Mouse (Mus musculus): ENCODE measurements around the gene Rab1b. TPM values are rescaled to one million over a fixed set of nuclear protein-coding genes. Genes with fewer than 3 reads are reported as not detected.

Gene Rab1b
- polyA plus RNA-seq, 1 experiment from 2014 or later: 216 TPM

- WGBS: under 1% methylated on average over 81 of the region's 83 CpGs
- peak; percentile 95 for ATAC-seq (replicated peaks)
- peaks cover 24% of the 10 kb centered on the region for H3K4me1 ChIP-seq
- H3K4me3 ChIP-seq: peak overlapping the region; percentile 64
- peak overlapping the region; percentile 92 for H3K4me2 ChIP-seq
- H3K9ac ChIP-seq: peak overlapping the region; percentile 81
- peak overlapping the region; percentile 91 for H3K27ac ChIP-seq
- no peaks in the 10 kb centered on the region for H3K27me3 ChIP-seq (replicated peaks)
- H3K36me3 ChIP-seq (replicated peaks): peaks cover 10% of the 10 kb centered on the region; the same call in 1 of the 2 replicates
- H3K9me3 ChIP-seq: no peaks in the 10 kb centered on the region
Observed at GRCm38 (mm10) chr19:5117494-5118383, 10.9 kb upstream of the Rab1b start.

- no peak for ATAC-seq (replicated peaks)
- H3K36me3 ChIP-seq (replicated peaks): peaks cover 48% of the 10 kb centered on the region
- H3K9me3 ChIP-seq: no peaks in the 10 kb centered on the region
- H3K4me2 ChIP-seq: no peak overlapping the region
- no peak overlapping the region for H3K27ac ChIP-seq
- WGBS: 91% methylated on average over 7 of the region's 7 CpGs
- H3K9ac ChIP-seq: no peak overlapping the region
- H3K4me3 ChIP-seq: no peak overlapping the region
- peaks cover 17% of the 10 kb centered on the region for H3K4me1 ChIP-seq
- no peaks in the 10 kb centered on the region for H3K27me3 ChIP-seq (replicated peaks)
Observed at GRCm38 (mm10) chr19:5113783-5114182, 6.9 kb upstream of the Rab1b start.

GRCm38 (mm10) chr19:5109659-5110453, 3.0 kb upstream of the Rab1b start:
- Histone ChIP-seq H3K9me3 (no peaks in the 10 kb centered on the region), H3K9ac (no peak overlapping the region), H3K27ac (no peak overlapping the region), H3K36me3 (replicated peaks) (peaks cover 57% of the 10 kb centered on the region), H3K27me3 (replicated peaks) (no peaks in the 10 kb centered on the region), H3K4me1 (peaks cover 19% of the 10 kb centered on the region), H3K4me3 (no peak overlapping the region), H3K4me2 (no peak overlapping the region)
- no peak for ATAC-seq (replicated peaks)
- 74% methylated on average over 19 of the region's 19 CpGs for WGBS

- Histone ChIP-seq H3K27ac (no peak overlapping the region), H3K4me2 (no peak overlapping the region), H3K27me3 (replicated peaks) (no peaks in the 10 kb centered on the region), H3K4me1 (peaks cover 19% of the 10 kb centered on the region), H3K36me3 (replicated peaks) (peaks cover 64% of the 10 kb centered on the region), H3K4me3 (no peak overlapping the region), H3K9me3 (no peaks in the 10 kb centered on the region), H3K9ac (no peak overlapping the region)
- WGBS: 70% methylated on average over 4 of the region's 4 CpGs
- ATAC-seq (replicated peaks): no peak
Observed at GRCm38 (mm10) chr19:5108702-5109101, 1.8 kb upstream of the Rab1b start.

- Histone ChIP-seq H3K9ac (no peak overlapping the region), H3K36me3 (replicated peaks) (peaks cover 63% of the 10 kb centered on the region), H3K4me3 (no peak overlapping the region), H3K4me2 (no peak overlapping the region), H3K9me3 (no peaks in the 10 kb centered on the region), H3K27me3 (replicated peaks) (no peaks in the 10 kb centered on the region), H3K27ac (no peak overlapping the region), H3K4me1 (peaks cover 19% of the 10 kb centered on the region)
- no peak for ATAC-seq (replicated peaks)
- 24% methylated on average over 5 of the region's 5 CpGs for WGBS
Observed at GRCm38 (mm10) chr19:5108271-5108575, 1.4 kb upstream of the Rab1b start.

- Histone ChIP-seq H3K27me3 (replicated peaks) (no peaks in the 10 kb centered on the region), H3K9me3 (no peaks in the 10 kb centered on the region), H3K4me2 (no peak overlapping the region), H3K27ac (peak overlapping the region; percentile 97; the same call in 1 of the 2 replicates), H3K9ac (no peak overlapping the region), H3K36me3 (replicated peaks) (peaks cover 65% of the 10 kb centered on the region), H3K4me3 (no peak overlapping the region), H3K4me1 (peaks cover 19% of the 10 kb centered on the region)
- peak; percentile 18 for ATAC-seq (replicated peaks)
- WGBS: 73% methylated on average over 18 of the region's 18 CpGs
Observed at GRCm38 (mm10) chr19:5107556-5108270, 841 bp upstream of the Rab1b start.

GRCm38 (mm10) chr19:5106074-5106473, 798 bp downstream of the Rab1b start:
- Histone ChIP-seq H3K4me2 (peak overlapping the region; percentile 79), H3K36me3 (replicated peaks) (peaks cover 51% of the 10 kb centered on the region), H3K9me3 (no peaks in the 10 kb centered on the region), H3K27ac (peak overlapping the region; percentile 97), H3K4me3 (peak overlapping the region; percentile 64), H3K27me3 (replicated peaks) (no peaks in the 10 kb centered on the region), H3K9ac (peak overlapping the region; percentile 90), H3K4me1 (peaks cover 19% of the 10 kb centered on the region)
- 0 out of 2 replicates have a peak, but pooled peaks have one; percentile 0 for ATAC-seq (replicated peaks)
- WGBS: 22% methylated on average over 9 of the region's 9 CpGs

GRCm38 (mm10) chr19:5098363-5099143, 8.3 kb downstream of the Rab1b start, which contains the start of gene Cnih2:
Gene Cnih2 (minus strand): TSS chr19:5098521.
- Histone ChIP-seq H3K36me3 (replicated peaks) (peaks cover 19% of the 10 kb centered on the region; the same call in 1 of the 2 replicates), H3K9ac (peak within 1 kb of the TSS; percentile 100), H3K4me3 (peak within 1 kb of the TSS; percentile 96), H3K4me2 (peak within 1 kb of the TSS; percentile 93), H3K27ac (peak within 1 kb of the TSS; percentile 99), H3K9me3 (no peaks in the 10 kb centered on the region), H3K4me1 (peaks cover 55% of the 10 kb centered on the region), H3K27me3 (replicated peaks) (no peaks in the 10 kb centered on the region)
- 2% methylated on average over 42 of the region's 48 CpGs for WGBS
- peak; percentile 63 for ATAC-seq (replicated peaks)

- Histone ChIP-seq H3K9ac (peak overlapping the region; percentile 100), H3K4me1 (peaks cover 63% of the 10 kb centered on the region), H3K27ac (peak overlapping the region; percentile 99), H3K4me2 (peak overlapping the region; percentile 93), H3K27me3 (replicated peaks) (no peaks in the 10 kb centered on the region), H3K4me3 (peak overlapping the region; percentile 96), H3K36me3 (replicated peaks) (peaks cover 12% of the 10 kb centered on the region; the same call in 1 of the 2 replicates), H3K9me3 (no peaks in the 10 kb centered on the region)
- ATAC-seq (replicated peaks): peak; percentile 22
- WGBS: 2% methylated on average over 31 of the region's 31 CpGs
Observed at GRCm38 (mm10) chr19:5097521-5098362, 9.1 kb downstream of the Rab1b start.

- 11% methylated on average over 9 of the region's 9 CpGs for WGBS
- Histone ChIP-seq H3K4me3 (peak overlapping the region; percentile 96), H3K9ac (peak overlapping the region; percentile 100), H3K27me3 (replicated peaks) (no peaks in the 10 kb centered on the region), H3K9me3 (no peaks in the 10 kb centered on the region), H3K36me3 (replicated peaks) (peaks cover 18% of the 10 kb centered on the region), H3K27ac (peak overlapping the region; percentile 99), H3K4me2 (peak overlapping the region; percentile 93), H3K4me1 (peaks cover 66% of the 10 kb centered on the region)
- no peak for ATAC-seq (replicated peaks)
Observed at GRCm38 (mm10) chr19:5095887-5096474, 10.9 kb downstream of the Rab1b start.
